Mouse (Mus musculus): Measurements from ENCODE around the gene Fhad1.
A peak's percentile ranks its signal among the peaks of the same experiment; 100 is the strongest.

DNA sequence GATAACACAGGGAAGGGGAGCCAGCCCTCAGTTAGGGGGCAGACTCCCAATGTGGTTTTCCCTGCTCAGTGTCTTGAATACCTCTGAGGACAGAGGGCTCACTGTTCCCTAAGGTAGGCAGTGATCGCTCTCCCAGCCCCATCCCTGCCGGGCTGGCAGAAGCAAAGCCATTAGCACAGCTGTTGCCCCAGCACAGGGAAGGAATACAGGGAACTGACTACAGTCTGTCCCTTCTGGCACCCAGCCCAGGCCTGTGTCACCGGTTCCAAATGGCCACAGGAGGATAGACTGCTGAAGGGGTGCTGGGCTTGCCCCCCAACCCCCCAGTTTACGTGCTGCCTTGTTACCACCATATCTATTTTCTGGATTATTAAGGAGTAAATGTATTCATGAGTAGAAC lies 147.4 kb downstream of the Fhad1 start:
- peak; percentile 2; the same call in 1 of the 2 replicates for TF ChIP-seq CTCF (IDR thresholded peaks at IDR 0.05; ENCODE audit: low read depth)
- no peak for TF ChIP-seq EP300 (optimal IDR thresholded peaks at IDR 0.05)

All from stomach, postnatal 0 days (tissue).